Mouse (Mus musculus) intestine, embryonic 15.5 days (tissue): ENCODE measurements around the gene Sstr4. TPM values are rescaled to one million over a fixed set of nuclear protein-coding genes. Genes with fewer than 3 reads are reported as not detected.

ENCODE experiments used
- ATAC-seq: fragments of 200-750 bp; cut with Nextera tagmentation; 2 replicates; pipeline ENCODE4 v1.8.0; 2017; ENCODE audit warnings: moderate TSS enrichment, moderate library complexity
- H3K27ac ChIP-seq: fragments of 300-500 bp; sonication (generic); 2 replicates; pipeline ENCODE4 v1.5.1; 2015; ENCODE audit warnings: mild to moderate bottlenecking, inconsistent platforms
- H3K27me3 ChIP-seq: fragments of 300-500 bp; sonication (generic); replicated peaks from 2 replicates; pipeline ENCODE4 v1.6.1; 2015; ENCODE audit warnings: inconsistent platforms
- H3K36me3 ChIP-seq: fragments of 300-500 bp; sonication (generic); 2 replicates; pipeline ENCODE4 v1.6.1; 2015; ENCODE audit warnings: inconsistent platforms
- H3K4me1 ChIP-seq: fragments of 300-500 bp; sonication (generic); replicated peaks from 2 replicates; pipeline ENCODE4 v1.6.1; 2015; ENCODE audit warnings: inconsistent platforms
- H3K4me2 ChIP-seq: fragments of 300-500 bp; sonication (generic); replicated peaks from 2 replicates; pipeline ENCODE4 v1.6.1; 2015; ENCODE audit warnings: mild to moderate bottlenecking, inconsistent platforms
- H3K4me3 ChIP-seq: fragments of 300-500 bp; sonication (generic); replicated peaks from 2 replicates; pipeline ENCODE4 v1.5.1; 2015; ENCODE audit warnings: inconsistent platforms
- H3K9ac ChIP-seq: fragments of 300-500 bp; sonication (generic); 2 replicates; pipeline ENCODE4 v1.6.1; 2015; ENCODE audit warnings: inconsistent platforms
- H3K9me3 ChIP-seq: fragments of 300-500 bp; sonication (generic); 2 replicates; pipeline ENCODE4 v1.6.1; 2016; ENCODE audit warnings: inconsistent platforms
- WGBS: fragments of 180-500 bp; shearing (Covaris S2); methylation state at CpG from one replicate; pipeline ENCODE4 v1.1.7; 2015; 5-methylcytosine and 5-hydroxymethylcytosine counted together
- polyA plus RNA-seq: library from polyadenylated mRNA; unstranded; fragments of >200 nt; fragmentation: Nextera tagmentation; extraction: Ambion mirVana; gene quantifications from 2 replicates; pipeline ENCODE4 v1.2.1, GENCODE M21; 2015

Gene Sstr4
- polyA plus RNA-seq, 1 experiment from 2014 or later: 2.2 TPM

DNA sequence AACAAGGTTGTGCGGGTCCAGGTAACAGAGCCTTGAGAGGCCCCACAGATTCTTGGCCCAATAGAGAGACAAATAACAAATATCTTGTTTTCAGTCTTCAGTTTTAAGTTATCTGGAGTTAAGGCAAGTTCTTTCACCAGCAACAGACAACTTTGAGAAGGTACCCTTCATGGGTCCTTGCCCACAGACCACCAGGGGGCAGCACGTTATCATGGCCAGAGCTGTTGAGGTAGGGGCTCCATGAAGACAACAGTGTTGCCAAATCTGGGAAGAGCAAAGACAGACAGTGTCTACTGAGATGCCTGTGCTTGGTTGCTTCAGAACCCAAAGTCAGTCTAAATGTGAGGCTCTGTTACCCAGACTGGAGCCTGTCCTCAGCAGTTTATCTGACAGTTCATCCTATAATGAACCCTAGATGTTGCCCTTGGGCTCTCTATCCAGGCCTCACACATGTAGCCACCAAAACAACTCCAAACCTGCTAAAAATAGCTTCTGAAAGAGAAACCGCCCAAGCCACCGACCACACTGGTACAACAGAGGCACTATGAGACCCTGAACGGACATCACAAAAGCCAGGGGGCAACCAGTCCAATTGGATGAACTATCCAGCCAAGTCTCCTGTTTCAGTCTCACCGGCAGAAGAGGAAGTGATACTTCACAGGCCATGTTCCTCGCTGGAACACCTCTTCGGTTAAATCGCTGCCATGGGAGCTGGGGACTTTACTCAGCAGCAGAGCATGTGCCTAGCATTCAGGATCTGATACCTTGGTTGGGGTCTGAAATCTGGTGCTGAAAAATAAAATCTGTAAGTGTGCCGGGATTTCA lies 19.6 kb upstream of the Sstr4 start:
- ATAC-seq: 0 out of 2 replicates have a peak, but pooled peaks have one; percentile 28
- H3K4me2 ChIP-seq: no peak overlapping the region
- H3K9me3 ChIP-seq: no peaks in the 10 kb centered on the region
- no peak overlapping the region for H3K27ac ChIP-seq
- no peak overlapping the region for H3K4me3 ChIP-seq
- H3K4me1 ChIP-seq: no peaks in the 10 kb centered on the region
- no peak overlapping the region for H3K9ac ChIP-seq
- no peaks in the 10 kb centered on the region for H3K36me3 ChIP-seq
- no peaks in the 10 kb centered on the region for H3K27me3 ChIP-seq
- 73% methylated on average over 10 of the region's 10 CpGs for WGBS

DNA sequence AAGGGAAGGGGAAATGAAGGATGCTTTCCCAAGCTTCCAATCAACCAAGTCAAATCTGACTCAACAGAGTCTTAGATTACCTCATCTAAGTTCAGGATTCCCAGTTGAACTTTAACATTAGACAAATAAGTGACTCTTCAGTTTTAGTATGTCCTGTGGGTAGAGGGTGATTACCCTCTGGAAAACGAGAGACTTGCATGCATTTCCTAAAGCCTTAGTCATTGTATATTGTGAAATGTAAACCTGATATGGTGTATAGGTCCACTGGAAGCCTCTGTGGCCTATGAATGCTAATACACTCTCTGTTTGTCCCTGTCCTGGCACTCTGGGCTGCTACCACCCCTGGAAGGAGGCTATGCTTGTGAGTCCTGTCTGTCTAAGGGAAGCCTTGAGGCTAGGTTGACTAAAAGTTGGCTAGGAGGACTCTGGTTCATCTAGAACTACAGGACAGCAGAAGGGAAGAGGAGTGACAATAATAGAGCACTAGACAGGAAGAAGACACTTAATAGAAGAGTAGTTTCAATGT lies 16.3 kb upstream of the Sstr4 start:
- Histone ChIP-seq H3K4me2 (no peak overlapping the region), H3K9ac (no peak overlapping the region), H3K36me3 (no peaks in the 10 kb centered on the region), H3K27me3 (no peaks in the 10 kb centered on the region), H3K9me3 (no peaks in the 10 kb centered on the region), H3K27ac (no peak overlapping the region), H3K4me1 (no peaks in the 10 kb centered on the region), H3K4me3 (no peak overlapping the region)
- ATAC-seq: no peak
- WGBS: 60% methylated on average over 1 of the region's 1 CpGs

GRCm38 (mm10) chr2:148379899-148380413 lies 15.2 kb upstream of the Sstr4 start:
- no peak overlapping the region for H3K9ac ChIP-seq
- no peaks in the 10 kb centered on the region for H3K27me3 ChIP-seq
- H3K4me3 ChIP-seq: no peak overlapping the region
- no peaks in the 10 kb centered on the region for H3K4me1 ChIP-seq
- 78% methylated on average over 1 of the region's 1 CpGs for WGBS
- no peak for ATAC-seq
- H3K36me3 ChIP-seq: no peaks in the 10 kb centered on the region
- H3K9me3 ChIP-seq: no peaks in the 10 kb centered on the region
- H3K4me2 ChIP-seq: no peak overlapping the region
- no peak overlapping the region for H3K27ac ChIP-seq

GRCm38 (mm10) chr2:148381076-148381475 lies 14.1 kb upstream of the Sstr4 start:
- 86% methylated on average over 2 of the region's 2 CpGs for WGBS
- ATAC-seq: no peak
- no peaks in the 10 kb centered on the region for H3K27me3 ChIP-seq

GRCm38 (mm10) chr2:148386476-148386875 lies 8.7 kb upstream of the Sstr4 start:
- no peak for ATAC-seq
- H3K4me1 ChIP-seq: no peaks in the 10 kb centered on the region
- no peak overlapping the region for H3K4me2 ChIP-seq
- no peak overlapping the region for H3K4me3 ChIP-seq
- no peaks in the 10 kb centered on the region for H3K27me3 ChIP-seq
- no peaks in the 10 kb centered on the region for H3K36me3 ChIP-seq
- no peak overlapping the region for H3K9ac ChIP-seq
- H3K27ac ChIP-seq: no peak overlapping the region
- 91% methylated on average over 3 of the region's 3 CpGs for WGBS
- no peaks in the 10 kb centered on the region for H3K9me3 ChIP-seq

More at GRCm38 (mm10) chr2:148381076-148381475, 14.1 kb upstream of the Sstr4 start:
- no peak overlapping the region for H3K9ac ChIP-seq
- H3K4me1 ChIP-seq: no peaks in the 10 kb centered on the region
- no peak overlapping the region for H3K4me2 ChIP-seq
- no peaks in the 10 kb centered on the region for H3K9me3 ChIP-seq
- no peaks in the 10 kb centered on the region for H3K36me3 ChIP-seq
- H3K27ac ChIP-seq: no peak overlapping the region
- H3K4me3 ChIP-seq: no peak overlapping the region

DNA sequence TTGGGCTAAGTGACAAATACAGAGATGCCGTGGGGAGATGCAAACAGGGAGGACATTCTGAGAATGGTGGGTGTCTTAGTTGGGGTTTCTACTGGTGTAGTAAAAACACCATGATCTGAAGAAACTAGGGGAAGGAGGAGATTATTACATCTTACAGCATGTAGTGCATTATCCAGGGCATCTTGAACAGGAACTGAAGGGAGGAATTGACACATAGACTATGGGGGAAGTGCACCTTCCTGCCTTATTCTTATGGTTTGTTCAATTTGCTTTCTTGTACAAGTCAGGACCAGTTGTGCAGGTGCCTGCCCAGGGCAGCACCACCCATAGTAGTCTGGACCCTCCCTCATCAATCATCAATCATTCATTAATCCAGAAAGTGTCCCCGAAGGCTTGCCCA lies 8.2 kb upstream of the Sstr4 start:
- Histone ChIP-seq H3K4me2 (no peak overlapping the region), H3K27ac (no peak overlapping the region), H3K27me3 (no peaks in the 10 kb centered on the region), H3K9ac (no peak overlapping the region), H3K9me3 (no peaks in the 10 kb centered on the region), H3K36me3 (no peaks in the 10 kb centered on the region), H3K4me3 (no peak overlapping the region), H3K4me1 (no peaks in the 10 kb centered on the region)
- 0 out of 2 replicates have a peak, but pooled peaks have one; percentile 6 for ATAC-seq
- WGBS: 82% methylated on average over 2 of the region's 2 CpGs

- Histone ChIP-seq H3K9ac (no peak overlapping the region), H3K4me3 (no peak overlapping the region), H3K27me3 (no peaks in the 10 kb centered on the region), H3K27ac (no peak overlapping the region), H3K4me1 (no peaks in the 10 kb centered on the region), H3K4me2 (no peak overlapping the region), H3K9me3 (no peaks in the 10 kb centered on the region), H3K36me3 (no peaks in the 10 kb centered on the region)
- peak; percentile 65 for ATAC-seq
- 63% methylated on average over 6 of the region's 6 CpGs for WGBS
Measured at GRCm38 (mm10) chr2:148387652-148388581, 7.2 kb upstream of the Sstr4 start.

DNA sequence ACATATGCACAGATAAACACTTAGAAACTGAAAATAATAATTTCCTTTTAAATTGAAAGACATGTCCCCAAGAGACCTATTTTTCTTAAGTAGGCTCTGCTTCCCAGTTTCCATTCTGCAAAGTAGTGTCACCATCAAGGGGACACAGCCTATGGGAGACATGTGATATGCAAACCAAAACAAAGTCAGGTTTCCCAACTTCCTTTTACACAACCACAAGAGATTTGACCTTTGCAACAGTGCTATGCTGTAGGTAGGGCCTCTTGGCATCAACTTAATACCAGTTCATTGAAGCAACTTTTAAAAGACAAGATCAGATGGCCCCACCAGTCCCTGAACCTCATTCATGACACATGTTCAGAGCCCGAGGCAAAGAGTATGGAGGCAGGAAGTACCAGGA lies 2.0 kb upstream of the Sstr4 start:
- no peak overlapping the region for H3K9ac ChIP-seq
- H3K4me1 ChIP-seq: peaks cover 26% of the 10 kb centered on the region
- no peaks in the 10 kb centered on the region for H3K9me3 ChIP-seq
- no peak overlapping the region for H3K27ac ChIP-seq
- no peaks in the 10 kb centered on the region for H3K36me3 ChIP-seq
- H3K4me2 ChIP-seq: no peak overlapping the region
- 62% methylated on average over 1 of the region's 1 CpGs for WGBS
- H3K27me3 ChIP-seq: peaks cover 13% of the 10 kb centered on the region
- no peak overlapping the region for H3K4me3 ChIP-seq
- ATAC-seq: no peak

DNA sequence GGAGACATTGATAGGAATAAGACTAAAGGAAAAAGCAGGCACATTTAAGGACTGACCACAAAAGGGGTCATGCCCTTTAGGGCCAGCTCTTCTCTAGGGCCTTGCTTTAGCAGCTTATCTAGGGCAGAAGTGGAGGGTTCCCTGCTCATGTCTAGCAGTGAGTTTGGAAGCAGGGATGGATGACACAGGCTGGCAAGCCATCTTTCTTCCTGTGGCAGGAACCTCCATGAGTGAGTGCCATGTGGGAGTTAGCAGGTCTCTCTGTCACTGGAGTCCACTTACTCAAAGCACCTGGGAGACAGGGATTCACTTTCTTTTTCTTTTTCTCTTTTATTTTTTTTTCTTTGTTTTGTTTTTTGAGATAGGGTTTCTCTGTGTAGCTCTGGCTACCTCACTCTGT lies 1.3 kb upstream of the Sstr4 start:
- no peak for ATAC-seq

DNA sequence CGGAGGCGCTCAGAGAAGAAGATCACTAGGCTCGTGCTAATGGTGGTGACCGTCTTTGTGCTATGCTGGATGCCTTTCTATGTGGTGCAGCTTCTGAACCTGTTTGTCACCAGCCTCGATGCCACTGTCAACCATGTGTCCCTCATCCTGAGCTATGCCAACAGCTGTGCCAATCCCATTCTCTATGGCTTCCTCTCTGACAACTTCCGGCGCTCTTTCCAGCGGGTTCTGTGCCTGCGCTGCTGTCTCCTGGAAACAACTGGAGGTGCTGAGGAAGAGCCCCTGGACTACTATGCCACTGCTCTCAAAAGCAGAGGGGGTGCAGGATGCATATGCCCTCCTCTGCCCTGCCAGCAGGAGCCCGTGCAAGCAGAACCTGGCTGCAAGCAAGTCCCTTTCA lies 1.1 kb downstream of the Sstr4 start:
- H3K9ac ChIP-seq: no peak overlapping the region
- peak overlapping the region; percentile 97 for H3K4me2 ChIP-seq
- H3K27me3 ChIP-seq: peaks cover 13% of the 10 kb centered on the region
- H3K9me3 ChIP-seq: no peaks in the 10 kb centered on the region
- no peaks in the 10 kb centered on the region for H3K36me3 ChIP-seq
- peak overlapping the region; percentile 54; the same call in 1 of the 2 replicates for H3K4me3 ChIP-seq
- ATAC-seq: no peak
- H3K27ac ChIP-seq: no peak overlapping the region
- 68% methylated on average over 10 of the region's 10 CpGs for WGBS
- peaks cover 33% of the 10 kb centered on the region for H3K4me1 ChIP-seq

More for the DNA sequence above, 1.3 kb upstream of the Sstr4 start:
- no peaks in the 10 kb centered on the region for H3K36me3 ChIP-seq
- H3K4me1 ChIP-seq: peaks cover 29% of the 10 kb centered on the region
- no peak overlapping the region for H3K4me3 ChIP-seq
- no peak overlapping the region for H3K9ac ChIP-seq
- H3K27ac ChIP-seq: no peak overlapping the region
- peaks cover 13% of the 10 kb centered on the region for H3K27me3 ChIP-seq
- no peak overlapping the region for H3K4me2 ChIP-seq
- H3K9me3 ChIP-seq: no peaks in the 10 kb centered on the region

- Histone ChIP-seq H3K4me2 (peak overlapping the region; percentile 97), H3K9ac (no peak overlapping the region), H3K36me3 (no peaks in the 10 kb centered on the region), H3K9me3 (no peaks in the 10 kb centered on the region), H3K27ac (no peak overlapping the region), H3K4me3 (no peak overlapping the region), H3K27me3 (peaks cover 13% of the 10 kb centered on the region), H3K4me1 (peaks cover 33% of the 10 kb centered on the region)
- WGBS: 43% methylated on average over 11 of the region's 11 CpGs
- ATAC-seq: no peak
Measured at GRCm38 (mm10) chr2:148397015-148397783, 2.1 kb downstream of the Sstr4 start.
